Comparison of ENCODE assay signal across 29 mouse cellular contexts in the genomic region with DNA sequence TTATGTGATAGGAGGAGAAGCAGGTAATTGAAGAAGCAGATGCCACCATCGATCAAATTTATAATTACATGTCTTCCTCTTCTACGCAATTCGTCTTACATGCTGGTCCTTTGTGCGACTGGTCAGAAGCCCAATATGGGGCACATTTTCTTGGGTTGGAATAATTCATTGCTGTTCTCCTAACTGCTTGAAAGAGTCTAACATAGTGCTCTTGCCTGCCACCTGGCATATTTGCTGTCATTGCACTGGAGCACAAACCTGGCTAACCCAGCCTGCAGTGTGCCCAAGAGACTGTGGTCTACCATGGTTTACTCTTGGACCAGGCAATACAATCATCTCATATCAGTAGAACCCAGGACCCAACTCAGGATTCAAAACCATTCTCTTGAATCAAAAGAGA. TPM values are rescaled to one million over a fixed set of nuclear protein-coding genes. Genes with fewer than 3 reads are reported as not detected.
A peak's percentile ranks its signal among the peaks of the same experiment; 100 is the strongest.
DNase-seq lines count a peak whose midpoint lies in the region; ATAC-seq and TF ChIP-seq lines count a peak whose summit lies in the region.
"Had no signal": no experiment of that assay in that cellular context is flagged by ENCODE, and none has a peak within 500 bp of the region (broad histone marks: within the 10 kb centered on the region; RNA-seq: fewer than 3 reads in every experiment).

No protein-coding gene starts in this region.

- no peak overlapping the region for H3K9ac ChIP-seq in heart, adult 2 months (ENCODE audit: low read depth, low read length)
- no peak overlapping the region for H3K9ac ChIP-seq in midbrain, postnatal 0 days (replicated peaks; ENCODE audit: low read length, poor library complexity, severe bottlenecking)
- H3K9ac ChIP-seq in midbrain, embryonic 16.5 days (ENCODE audit: low read depth, low read length), result no peak overlapping the region
- H3K9ac ChIP-seq: heart, embryonic 15.5 days; liver, embryonic 15.5 days; lung, embryonic 15.5 days; midbrain, embryonic 13.5 days; neural tube, embryonic 15.5 days; stomach, embryonic 15.5 days had no signal

- WGBS in heart, adult 2 months, result 93% methylated on average over 4 of the region's 4 CpGs
- 96% methylated on average over 4 of the region's 4 CpGs for WGBS in midbrain, postnatal 0 days
- WGBS in midbrain, embryonic 16.5 days, result 93% methylated on average over 4 of the region's 4 CpGs

- H3K4me2 ChIP-seq in midbrain, postnatal 0 days (ENCODE audit: low read depth, low read length, poor library complexity, severe bottlenecking), result no peak overlapping the region
- no peak overlapping the region for H3K4me2 ChIP-seq in midbrain, embryonic 16.5 days (ENCODE audit: low read length)
- H3K4me2 ChIP-seq: heart, embryonic 15.5 days; liver, embryonic 15.5 days; lung, embryonic 15.5 days; midbrain, embryonic 13.5 days; neural tube, embryonic 15.5 days; stomach, embryonic 15.5 days had no signal

- no peaks in the 10 kb centered on the region for H3K9me3 ChIP-seq in midbrain, postnatal 0 days (ENCODE audit: low read length)
- no peaks in the 10 kb centered on the region for H3K9me3 ChIP-seq in midbrain, embryonic 16.5 days (replicated peaks; ENCODE audit: control insufficient read depth, low read length, poor library complexity, severe bottlenecking)
- H3K9me3 ChIP-seq: heart, embryonic 10.5 days; heart, embryonic 15.5 days; liver, embryonic 15.5 days; lung, embryonic 15.5 days; midbrain, embryonic 13.5 days; neural tube, embryonic 15.5 days; stomach, embryonic 15.5 days had no signal

- no peaks in the 10 kb centered on the region for H3K27me3 ChIP-seq in heart, adult 2 months (ENCODE audit: control insufficient read depth, insufficient read depth, low read length)
- H3K27me3 ChIP-seq in midbrain, postnatal 0 days (ENCODE audit: insufficient read depth, low read length), result no peaks in the 10 kb centered on the region
- H3K27me3 ChIP-seq in midbrain, embryonic 16.5 days (ENCODE audit: control insufficient read depth, insufficient read depth, low read depth, low read length), result no peaks in the 10 kb centered on the region
- H3K27me3 ChIP-seq: heart, embryonic 15.5 days; lung, embryonic 15.5 days; midbrain, embryonic 13.5 days; neural tube, embryonic 15.5 days had no signal

- no peaks in the 10 kb centered on the region for H3K79me2 ChIP-seq in heart, adult 2 months (replicated peaks; ENCODE audit: control insufficient read depth, insufficient read depth, low read length)

- ATAC-seq in midbrain, postnatal 0 days (ENCODE audit: low FRiP score), result no peak
- ATAC-seq in midbrain, embryonic 16.5 days, result no peak
- ATAC-seq: CD4-positive, CD25-positive, alpha-beta regulatory T cell, adult 4 months; forebrain, embryonic 14.5 days; midbrain, embryonic 13.5 days had no signal

- no peaks in the 10 kb centered on the region for H3K36me3 ChIP-seq in heart, adult 2 months (ENCODE audit: control insufficient read depth, insufficient read depth, low read length)
- H3K36me3 ChIP-seq in midbrain, postnatal 0 days (ENCODE audit: insufficient read depth, low read length), result no peaks in the 10 kb centered on the region
- H3K36me3 ChIP-seq in midbrain, embryonic 16.5 days (ENCODE audit: control insufficient read depth, insufficient read depth, low read length), result no peaks in the 10 kb centered on the region
- H3K36me3 ChIP-seq: heart, embryonic 10.5 days; heart, embryonic 15.5 days; liver, embryonic 15.5 days; lung, embryonic 15.5 days; midbrain, embryonic 13.5 days; neural tube, embryonic 15.5 days; stomach, embryonic 15.5 days had no signal

- H3K4me3 ChIP-seq in heart, adult 2 months, result no peak overlapping the region
- no peak overlapping the region for H3K4me3 ChIP-seq in layer of hippocampus, adult 2 months
- no peak overlapping the region for H3K4me3 ChIP-seq in midbrain, postnatal 0 days (ENCODE audit: low read depth, low read length)
- no peak overlapping the region for H3K4me3 ChIP-seq in midbrain, embryonic 16.5 days (ENCODE audit: low read depth, low read length)
- H3K4me3 ChIP-seq: heart, embryonic 10.5 days; heart, embryonic 15.5 days; liver, embryonic 15.5 days; lung, embryonic 15.5 days; megakaryocyte, embryonic 14.5 days; midbrain, embryonic 13.5 days; neural tube, embryonic 15.5 days; stomach, embryonic 15.5 days had no signal

- no peak overlapping the region for H3K27ac ChIP-seq in heart, adult 2 months
- H3K27ac ChIP-seq in layer of hippocampus, adult 2 months, result no peak overlapping the region
- H3K27ac ChIP-seq in midbrain, postnatal 0 days (ENCODE audit: low read depth, low read length), result no peak overlapping the region
- H3K27ac ChIP-seq in midbrain, embryonic 16.5 days (ENCODE audit: low read length), result no peak overlapping the region
- H3K27ac ChIP-seq: heart, embryonic 10.5 days; heart, embryonic 15.5 days; liver, embryonic 15.5 days; lung, embryonic 15.5 days; midbrain, embryonic 13.5 days; neural tube, embryonic 15.5 days; stomach, embryonic 15.5 days had no signal

- no peak for TF ChIP-seq POLR2A in heart, adult 2 months (IDR thresholded peaks at IDR 0.05; ENCODE audit: insufficient read depth, low read depth, low read length)

- no peaks in the 10 kb centered on the region for H3K4me1 ChIP-seq in heart, adult 2 months (ENCODE audit: control insufficient read depth, insufficient read depth, low read length)
- H3K4me1 ChIP-seq in midbrain, postnatal 0 days (ENCODE audit: insufficient read depth, low read length), result no peaks in the 10 kb centered on the region
- no peaks in the 10 kb centered on the region for H3K4me1 ChIP-seq in midbrain, embryonic 16.5 days (ENCODE audit: control insufficient read depth, insufficient read depth, low read length)
- H3K4me1 ChIP-seq: liver, embryonic 15.5 days; lung, embryonic 15.5 days had no signal

- peak; percentile 42 for DNase-seq in heart, adult 11 months
- no peak for DNase-seq in heart, adult 2 months
- DNase-seq in layer of hippocampus, adult 2 months (ENCODE audit: low spot score in 2 of 2), result no peak
- DNase-seq in layer of hippocampus, postnatal 36 days, result no peak
- no peak for DNase-seq in midbrain, postnatal 0 days (ENCODE audit: low spot score)
- no peak for DNase-seq in ovary, postnatal 36 days (ENCODE audit: low spot score)
- no peak for DNase-seq in testis, postnatal 10 days (ENCODE audit: low spot score)
- DNase-seq: adrenal gland, postnatal 25 days; cerebellum, adult 18-20 months; cerebellum, postnatal 25 days; gastrocnemius, postnatal 10 days; kidney, adult 8-10 months; kidney, postnatal 14 days; left cerebral cortex, postnatal 4 days; lung, postnatal 4 days; right cerebral cortex, postnatal 25 days; thymus, adult 18-20 months; thymus, postnatal 25 days had no signal

- intact Hi-C loops in heart, adult 2 months (cut with DNase I), result no loop called here

- TF ChIP-seq EP300 in heart, adult 2 months (IDR thresholded peaks at IDR 0.05; ENCODE audit: insufficient read depth, low read depth, low read length), result no peak

- TF ChIP-seq CTCF in heart, adult 2 months (IDR thresholded peaks at IDR 0.05), result no peak
- peak; percentile 54 for TF ChIP-seq CTCF in layer of hippocampus, adult 2 months (conservative IDR thresholded peaks at IDR 0.05)
- TF ChIP-seq CTCF in midbrain, postnatal 0 days (IDR thresholded peaks at IDR 0.05), result peak; percentile 15; the same call in 1 of the 2 replicates

RNA-seq across cellular contexts. Expression of gene Grem2, which starts 2.7 kb away (rescaled TPM):
- under 1 TPM in 1 of 2 experiments, not detected in 1; 0.05 TPM for total RNA-seq in heart, adult 2 months (2021)
- 0.12 and 0.14 TPM in 2 replicates for polyA plus RNA-seq in heart, adult 2 months (2012; rRNA removed)
- 10 to 100 TPM; 10.6 to 13.9 TPM for total RNA-seq in layer of hippocampus, adult 2 months (2021)
- total RNA-seq in layer of hippocampus, postnatal 36 days (2021), result 10 to 100 TPM; 14.0 to 14.1 TPM
- total RNA-seq in midbrain, postnatal 0 days (2014; rRNA removed), result 23.3 and 27.0 TPM in 2 replicates
- 4.6 and 5.1 TPM in 2 replicates for polyA plus RNA-seq in midbrain, postnatal 0 days (2015; fragmentation: Nextera tagmentation; extraction: Ambion mirVana)
- 2.2 and 2.5 TPM in 2 replicates for polyA plus RNA-seq in midbrain, embryonic 16.5 days (2015; fragmentation: Nextera tagmentation; extraction: Ambion mirVana)
- polyA plus RNA-seq: CD4-positive, CD25-positive, alpha-beta regulatory T cell, adult 4 months had no signal

Comparison
In these comparisons a context has a peak if more than half of its experiments do, and no peak if none do; other contexts are left out.
1. RNA of gene Grem2, which starts 2.7 kb away (total RNA-seq): 23.3 to 27.0 TPM in midbrain, postnatal 0 days, 14.0 to 14.1 TPM in layer of hippocampus, postnatal 36 days and 10.6 to 13.9 TPM in layer of hippocampus, adult 2 months; 0.05 TPM in heart, adult 2 months; every median in the first group is over 10 times any median in the second.